Mouse (Mus musculus): Measurements from ENCODE around the gene Tcta. TPM values are rescaled to one million over a fixed set of nuclear protein-coding genes. Genes with fewer than 3 reads are reported as not detected.

Gene Tcta
- polyA plus RNA-seq, 1 experiment from 2014 or later, result 47.5 TPM

GRCm38 (mm10) chr9:108263690-108264190, 42.2 kb downstream of the Tcta start, which contains the start of gene Dag1:
Dag1 (minus strand) TSS chr9:108263958.
- Histone ChIP-seq H3K36me3 (no peaks in the 10 kb centered on the region), H3K27me3 (replicated peaks) (no peaks in the 10 kb centered on the region), H3K27ac (peak within 1 kb of the TSS; percentile 81), H3K4me1 (peaks cover 19% of the 10 kb centered on the region), H3K4me2 (replicated peaks) (peak within 1 kb of the TSS; percentile 85), H3K4me3 (peak within 1 kb of the TSS; percentile 94), H3K9ac (peak within 1 kb of the TSS; percentile 94), H3K9me3 (no peaks in the 10 kb centered on the region)
- WGBS, result under 1% methylated on average over 71 of the region's 71 CpGs
- ATAC-seq (ENCODE audit: low FRiP score, low read depth), result peak; percentile 98

- no peaks in the 10 kb centered on the region for H3K9me3 ChIP-seq
- WGBS, result under 1% methylated on average over 62 of the region's 62 CpGs
- H3K4me1 ChIP-seq, result peaks cover 19% of the 10 kb centered on the region
- ATAC-seq (ENCODE audit: low FRiP score, low read depth), result peak; percentile 69
- H3K27ac ChIP-seq, result peak overlapping the region; percentile 81
- peak overlapping the region; percentile 94 for H3K4me3 ChIP-seq
- H3K4me2 ChIP-seq (replicated peaks), result peak overlapping the region; percentile 85
- H3K9ac ChIP-seq, result peak overlapping the region; percentile 94
- no peaks in the 10 kb centered on the region for H3K36me3 ChIP-seq
- H3K27me3 ChIP-seq (replicated peaks), result no peaks in the 10 kb centered on the region
Measured at GRCm38 (mm10) chr9:108263131-108263681, 42.8 kb downstream of the Tcta start.

DNA sequence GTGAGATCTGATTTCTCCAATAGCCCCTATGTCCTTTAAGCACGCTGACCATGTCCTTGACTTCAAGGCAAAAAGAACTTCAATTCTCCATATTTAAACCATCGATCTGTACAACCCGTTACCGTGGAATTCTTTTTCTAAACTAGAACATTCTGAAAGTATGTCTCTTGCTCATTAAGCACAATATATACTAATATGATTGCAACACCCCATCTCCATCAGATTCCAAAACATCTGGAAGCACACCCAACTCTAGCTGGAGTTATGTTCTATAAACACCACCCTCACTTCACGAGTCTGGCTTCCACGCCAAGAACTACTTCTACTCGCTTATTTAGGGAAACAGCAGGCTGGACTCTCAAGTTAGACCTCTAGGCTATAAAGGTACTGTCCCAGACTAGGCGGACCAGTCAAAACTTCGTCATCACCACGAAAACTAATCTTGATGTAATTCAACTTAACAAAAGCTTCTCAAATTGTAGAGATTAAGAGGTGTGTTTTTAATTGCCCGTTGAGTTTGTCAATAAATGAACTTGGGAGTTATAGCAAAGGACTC, 43.4 kb downstream of the Tcta start:
- H3K27me3 ChIP-seq (replicated peaks), result no peaks in the 10 kb centered on the region
- no peak overlapping the region for H3K27ac ChIP-seq
- no peaks in the 10 kb centered on the region; the same call in 1 of the 2 replicates for H3K36me3 ChIP-seq
- peak overlapping the region; percentile 94 for H3K4me3 ChIP-seq
- no peak for ATAC-seq (ENCODE audit: low FRiP score, low read depth)
- peaks cover 19% of the 10 kb centered on the region for H3K4me1 ChIP-seq
- H3K4me2 ChIP-seq (replicated peaks), result peak overlapping the region; percentile 85
- H3K9me3 ChIP-seq, result no peaks in the 10 kb centered on the region
- WGBS, result 42% methylated on average over 11 of the region's 11 CpGs
- H3K9ac ChIP-seq, result peak overlapping the region; percentile 94

DNA sequence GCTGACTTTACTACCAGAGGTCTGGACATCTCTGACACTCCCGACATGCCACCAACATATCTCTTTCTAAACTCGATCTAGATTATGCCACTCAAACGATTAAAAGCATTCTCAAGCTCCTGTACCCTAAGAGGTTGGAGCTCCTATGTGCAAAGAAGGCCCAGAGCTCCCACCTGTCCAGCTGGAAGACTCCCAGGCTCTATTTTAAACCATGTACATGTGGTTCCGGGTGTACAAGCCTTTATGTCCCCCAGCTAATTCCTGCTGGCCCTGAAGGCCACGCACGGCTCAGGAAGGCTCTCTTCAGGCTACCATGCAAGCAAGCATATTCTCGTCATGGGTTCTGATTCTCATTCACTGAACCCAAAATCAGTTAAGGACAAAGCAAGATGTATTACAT, 44.1 kb downstream of the Tcta start:
- no peak overlapping the region for H3K9ac ChIP-seq
- no peaks in the 10 kb centered on the region; the same call in 1 of the 2 replicates for H3K36me3 ChIP-seq
- H3K4me3 ChIP-seq, result no peak overlapping the region
- no peak overlapping the region for H3K27ac ChIP-seq
- ATAC-seq (ENCODE audit: low FRiP score, low read depth), result no peak
- no peaks in the 10 kb centered on the region for H3K9me3 ChIP-seq
- WGBS, result 75% methylated on average over 7 of the region's 7 CpGs
- no peaks in the 10 kb centered on the region for H3K27me3 ChIP-seq (replicated peaks)
- H3K4me2 ChIP-seq (replicated peaks), result peak overlapping the region; percentile 85
- peaks cover 19% of the 10 kb centered on the region for H3K4me1 ChIP-seq

GRCm38 (mm10) chr9:108260526-108260925, 45.4 kb downstream of the Tcta start:
- 91% methylated on average over 4 of the region's 4 CpGs for WGBS
- ATAC-seq (ENCODE audit: low FRiP score, low read depth), result no peak

More at GRCm38 (mm10) chr9:108260526-108260925, 45.4 kb downstream of the Tcta start:
- H3K27me3 ChIP-seq (replicated peaks), result no peaks in the 10 kb centered on the region
- H3K4me1 ChIP-seq, result peaks cover 19% of the 10 kb centered on the region
- H3K27ac ChIP-seq, result no peak overlapping the region
- no peaks in the 10 kb centered on the region for H3K9me3 ChIP-seq
- H3K4me2 ChIP-seq (replicated peaks), result no peak overlapping the region
- H3K36me3 ChIP-seq, result no peaks in the 10 kb centered on the region; the same call in 1 of the 2 replicates
- H3K4me3 ChIP-seq, result no peak overlapping the region
- H3K9ac ChIP-seq, result no peak overlapping the region

Other genes starting within 250 kb of the Tcta start
- 0.44 and 0.46 TPM in 2 replicates for gene Mst1, start 225.7 kb downstream of the Tcta start, polyA plus RNA-seq (2016; fragmentation: Nextera tagmentation; extraction: Ambion mirVana)
- gene Rnf123, start 222.8 kb downstream of the Tcta start, polyA plus RNA-seq (2016; fragmentation: Nextera tagmentation; extraction: Ambion mirVana), result 43.5 and 43.8 TPM in 2 replicates
- 57.6 and 63.4 TPM in 2 replicates for gene Apeh, start 211.6 kb downstream of the Tcta start, polyA plus RNA-seq (2016; fragmentation: Nextera tagmentation; extraction: Ambion mirVana)
- 5.3 and 6.5 TPM in 2 replicates for gene Bsn, start 115.8 kb downstream of the Tcta start, polyA plus RNA-seq (2016; fragmentation: Nextera tagmentation; extraction: Ambion mirVana)
- 55.6 and 63.4 TPM in 2 replicates for gene Dag1, start 42.2 kb downstream of the Tcta start, polyA plus RNA-seq (2016; fragmentation: Nextera tagmentation; extraction: Ambion mirVana)
- gene Nicn1, start 15.7 kb downstream of the Tcta start, polyA plus RNA-seq (2016; fragmentation: Nextera tagmentation; extraction: Ambion mirVana), result 81.2 and 87.0 TPM in 2 replicates
- 18.9 and 24.8 TPM in 2 replicates for gene Amt, start 9.3 kb downstream of the Tcta start, polyA plus RNA-seq (2016; fragmentation: Nextera tagmentation; extraction: Ambion mirVana)
- 313 and 363 TPM in 2 replicates for gene Rhoa, start within 50 bp of the Tcta start, polyA plus RNA-seq (2016; fragmentation: Nextera tagmentation; extraction: Ambion mirVana)
- 656 and 664 TPM in 2 replicates for gene Gpx1, start 32.7 kb upstream of the Tcta start, polyA plus RNA-seq (2016; fragmentation: Nextera tagmentation; extraction: Ambion mirVana)
- 124 and 138 TPM in 2 replicates for gene Usp4, start 41.7 kb upstream of the Tcta start, polyA plus RNA-seq (2016; fragmentation: Nextera tagmentation; extraction: Ambion mirVana)
- gene 1700102P08Rik, start 86.6 kb upstream of the Tcta start, polyA plus RNA-seq (2016; fragmentation: Nextera tagmentation; extraction: Ambion mirVana), result 1.3 and 1.7 TPM in 2 replicates
- 0.80 and 0.84 TPM in 2 replicates for gene Ccdc36, start 122.3 kb upstream of the Tcta start, polyA plus RNA-seq (2016; fragmentation: Nextera tagmentation; extraction: Ambion mirVana)
- not detected in 2 replicates for gene BC048562, start 130.3 kb upstream of the Tcta start, polyA plus RNA-seq (2016; fragmentation: Nextera tagmentation; extraction: Ambion mirVana)
- 44.8 and 49.4 TPM in 2 replicates for gene Ccdc71, start 154.4 kb upstream of the Tcta start, polyA plus RNA-seq (2016; fragmentation: Nextera tagmentation; extraction: Ambion mirVana)
- 51.1 and 63.4 TPM in 2 replicates for gene Klhdc8b, start 155.4 kb upstream of the Tcta start, polyA plus RNA-seq (2016; fragmentation: Nextera tagmentation; extraction: Ambion mirVana)
- 28.6 and 29.4 TPM in 2 replicates for gene Lamb2, start 173.6 kb upstream of the Tcta start, polyA plus RNA-seq (2016; fragmentation: Nextera tagmentation; extraction: Ambion mirVana)
- 104 TPM in 2 replicates for gene Usp19, start 184.4 kb upstream of the Tcta start, polyA plus RNA-seq (2016; fragmentation: Nextera tagmentation; extraction: Ambion mirVana)
- 86.9 and 89.9 TPM in 2 replicates for gene Qars, start 201.5 kb upstream of the Tcta start, polyA plus RNA-seq (2016; fragmentation: Nextera tagmentation; extraction: Ambion mirVana)
- gene Qrich1, start 210.6 kb upstream of the Tcta start, polyA plus RNA-seq (2016; fragmentation: Nextera tagmentation; extraction: Ambion mirVana), result 162 and 164 TPM in 2 replicates

Data from neural tube, embryonic 12.5 days (tissue).